Mouse (Mus musculus) thymus, adult 2 months (tissue): ENCODE results near the gene Scarb2. TPM values are rescaled to one million over a fixed set of nuclear protein-coding genes. Genes with fewer than 3 reads are reported as not detected.

ENCODE experiments used
- DNase-seq: peaks from one replicate; pipeline ENCODE4 v3.0.0; 2021
- H3K27ac ChIP-seq: fragments of 200-500 bp; 2 replicates; pipeline ENCODE4 v1.5.1; 2012; ENCODE audit warnings: low read length, control low read depth; ENCODE audit not compliant: control insufficient read depth, insufficient read depth
- H3K27me3 ChIP-seq: fragments of 200-500 bp; 2 replicates; pipeline ENCODE4 v1.6.1; 2012; ENCODE audit warnings: mild to moderate bottlenecking, low read length, moderate library complexity, mixed read lengths; ENCODE audit not compliant: control insufficient read depth, insufficient read depth
- H3K36me3 ChIP-seq: fragments of 200-500 bp; 2 replicates; pipeline ENCODE4 v1.6.1; 2012; ENCODE audit warnings: mild to moderate bottlenecking, low read length, moderate library complexity; ENCODE audit not compliant: control insufficient read depth, insufficient read depth
- H3K4me1 ChIP-seq: fragments of 200-500 bp; replicated peaks from 2 replicates; pipeline ENCODE4 v1.6.1; 2012; ENCODE audit warnings: low read length; ENCODE audit not compliant: control insufficient read depth, insufficient read depth
- H3K4me3 ChIP-seq: fragments of 200-500 bp; 2 replicates; pipeline ENCODE4 v1.5.1; 2012; ENCODE audit warnings: mild to moderate bottlenecking, low read length, control low read depth, moderate library complexity; ENCODE audit not compliant: control insufficient read depth, insufficient read depth
- CTCF ChIP-seq: fragments of 200-500 bp; IDR thresholded peaks from 2 replicates; pipeline ENCODE4 v1.5.1; 2012; ENCODE audit warnings: mild to moderate bottlenecking, control low read depth, low read length, moderate library complexity, borderline replicate concordance; ENCODE audit not compliant: control insufficient read depth, poor library complexity, insufficient read depth; ENCODE audit errors: extremely low read depth
- POLR2A ChIP-seq: fragments of 200-500 bp; IDR thresholded peaks from 2 replicates; pipeline ENCODE4 v1.6.1; 2012; ENCODE audit warnings: mild to moderate bottlenecking, low read length, control low read depth, moderate library complexity; ENCODE audit not compliant: control insufficient read depth, poor library complexity, insufficient read depth; ENCODE audit errors: extremely low read depth
- WGBS: fragments of 180-500 bp; shearing (Covaris S2); methylation state at CpG from one replicate; pipeline ENCODE4 v1.1.7; 2018; 5-methylcytosine and 5-hydroxymethylcytosine counted together
- polyA plus RNA-seq: library from polyadenylated mRNA; depleted of rRNA; stranded (reverse); fragments of >200 nt; gene quantifications from 2 replicates; pipeline ENCODE4 v1.2.3, GENCODE M21; 2012; rRNA removed

Scarb2 gene
- polyA plus RNA-seq, 1 experiment, result 40.2 TPM

GRCm38 (mm10) chr5:92402816-92403215, 103.8 kb downstream of the Scarb2 start:
- TF ChIP-seq POLR2A (no peak), CTCF (no peak)
- Histone ChIP-seq H3K27ac (no peak overlapping the region), H3K4me1 (no peaks in the 10 kb centered on the region), H3K4me3 (no peak overlapping the region), H3K27me3 (no peaks in the 10 kb centered on the region), H3K36me3 (no peaks in the 10 kb centered on the region)
- WGBS, result 89% methylated on average over 9 of the region's 9 CpGs
- no peak for DNase-seq

GRCm38 (mm10) chr5:92398153-92398552, 108.5 kb downstream of the Scarb2 start:
- DNase-seq, result peak; percentile 77
- no peak overlapping the region for H3K27ac ChIP-seq
- WGBS, result 24% methylated on average over 5 of the region's 5 CpGs
- H3K4me1 ChIP-seq, result no peaks in the 10 kb centered on the region
- no peaks in the 10 kb centered on the region for H3K27me3 ChIP-seq
- no peaks in the 10 kb centered on the region for H3K36me3 ChIP-seq
- TF ChIP-seq POLR2A (no peak), CTCF (peak; percentile 43; the same call in 1 of the 2 replicates)
- H3K4me3 ChIP-seq, result no peak overlapping the region

GRCm38 (mm10) chr5:92396476-92396875, 110.2 kb downstream of the Scarb2 start:
- no peaks in the 10 kb centered on the region for H3K36me3 ChIP-seq
- no peak for DNase-seq
- no peak overlapping the region for H3K4me3 ChIP-seq
- 94% methylated on average over 6 of the region's 6 CpGs for WGBS
- H3K27ac ChIP-seq, result no peak overlapping the region
- H3K27me3 ChIP-seq, result no peaks in the 10 kb centered on the region
- 0 out of 2 replicates have a peak, but pooled peaks cover 2% of the 10 kb centered on the region for H3K4me1 ChIP-seq
- TF ChIP-seq CTCF (no peak), POLR2A (no peak)

GRCm38 (mm10) chr5:92395764-92396163, 110.9 kb downstream of the Scarb2 start:
- no peak overlapping the region for H3K27ac ChIP-seq
- no peaks in the 10 kb centered on the region for H3K36me3 ChIP-seq
- 0 out of 2 replicates have a peak, but pooled peaks cover 2% of the 10 kb centered on the region for H3K4me1 ChIP-seq
- no peak for DNase-seq
- no peaks in the 10 kb centered on the region for H3K27me3 ChIP-seq
- 93% methylated on average over 3 of the region's 3 CpGs for WGBS
- no peak overlapping the region for H3K4me3 ChIP-seq
- TF ChIP-seq CTCF, result no peak
- no peak for TF ChIP-seq POLR2A

- no peak overlapping the region for H3K27ac ChIP-seq
- H3K27me3 ChIP-seq, result no peaks in the 10 kb centered on the region
- H3K36me3 ChIP-seq, result no peaks in the 10 kb centered on the region
Measured at GRCm38 (mm10) chr5:92393863-92394262, 112.8 kb downstream of the Scarb2 start.

GRCm38 (mm10) chr5:92392542-92392941, 114.1 kb downstream of the Scarb2 start:
- 49% methylated on average over 18 of the region's 18 CpGs for WGBS
- H3K36me3 ChIP-seq, result no peaks in the 10 kb centered on the region
- H3K27me3 ChIP-seq, result no peaks in the 10 kb centered on the region; the same call in 1 of the 2 replicates
- DNase-seq, result no peak
- TF ChIP-seq CTCF (no peak), POLR2A (no peak)
- 0 out of 2 replicates have a peak, but pooled peaks cover 2% of the 10 kb centered on the region for H3K4me1 ChIP-seq
- no peak overlapping the region for H3K27ac ChIP-seq
- peak overlapping the region; percentile 22 for H3K4me3 ChIP-seq

More at GRCm38 (mm10) chr5:92393863-92394262, 112.8 kb downstream of the Scarb2 start:
- 15% methylated on average over 10 of the region's 10 CpGs for WGBS
- TF ChIP-seq CTCF (no peak), POLR2A (no peak)
- no peak overlapping the region for H3K4me3 ChIP-seq
- 0 out of 2 replicates have a peak, but pooled peaks cover 2% of the 10 kb centered on the region for H3K4me1 ChIP-seq
- DNase-seq, result no peak

Other genes starting within 250 kb of the Scarb2 start
- 36.0 and 50.7 TPM in 2 replicates for gene Naaa, start 228.7 kb downstream of the Scarb2 start, polyA plus RNA-seq
- gene Sdad1, start 196.4 kb downstream of the Scarb2 start, polyA plus RNA-seq, result 15.8 and 18.1 TPM in 2 replicates
- gene Cxcl9, start 178.8 kb downstream of the Scarb2 start, polyA plus RNA-seq, result 24.5 and 41.8 TPM in 2 replicates
- 4.5 and 12.7 TPM in 2 replicates for gene Art3, start 175.0 kb downstream of the Scarb2 start, polyA plus RNA-seq
- 93.6 and 97.3 TPM in 2 replicates for gene Cxcl10, start 157.9 kb downstream of the Scarb2 start, polyA plus RNA-seq
- 26.9 and 34.6 TPM in 2 replicates for gene Nup54, start 71.6 kb downstream of the Scarb2 start, polyA plus RNA-seq
- not detected in 2 replicates for gene Fam47e, start 48.2 kb upstream of the Scarb2 start, polyA plus RNA-seq
- gene Stbd1, start 96.2 kb upstream of the Scarb2 start, polyA plus RNA-seq, result 0.59 and 0.84 TPM in 2 replicates
- 0.09 and 0.11 TPM in 2 replicates for gene Ccdc158, start 168.4 kb upstream of the Scarb2 start, polyA plus RNA-seq
- gene Shroom3, start 176.6 kb upstream of the Scarb2 start, polyA plus RNA-seq, result 3.0 and 4.0 TPM in 2 replicates